Mouse (Mus musculus): ENCODE results near the gene Snx27. TPM values are rescaled to one million over a fixed set of nuclear protein-coding genes. Genes with fewer than 3 reads are reported as not detected.
A peak's percentile ranks its signal among the peaks of the same experiment; 100 is the strongest.

Snx27 gene
- total RNA-seq, 2 experiments from 2014 or later = 23.8 to 25.1 TPM

DNA sequence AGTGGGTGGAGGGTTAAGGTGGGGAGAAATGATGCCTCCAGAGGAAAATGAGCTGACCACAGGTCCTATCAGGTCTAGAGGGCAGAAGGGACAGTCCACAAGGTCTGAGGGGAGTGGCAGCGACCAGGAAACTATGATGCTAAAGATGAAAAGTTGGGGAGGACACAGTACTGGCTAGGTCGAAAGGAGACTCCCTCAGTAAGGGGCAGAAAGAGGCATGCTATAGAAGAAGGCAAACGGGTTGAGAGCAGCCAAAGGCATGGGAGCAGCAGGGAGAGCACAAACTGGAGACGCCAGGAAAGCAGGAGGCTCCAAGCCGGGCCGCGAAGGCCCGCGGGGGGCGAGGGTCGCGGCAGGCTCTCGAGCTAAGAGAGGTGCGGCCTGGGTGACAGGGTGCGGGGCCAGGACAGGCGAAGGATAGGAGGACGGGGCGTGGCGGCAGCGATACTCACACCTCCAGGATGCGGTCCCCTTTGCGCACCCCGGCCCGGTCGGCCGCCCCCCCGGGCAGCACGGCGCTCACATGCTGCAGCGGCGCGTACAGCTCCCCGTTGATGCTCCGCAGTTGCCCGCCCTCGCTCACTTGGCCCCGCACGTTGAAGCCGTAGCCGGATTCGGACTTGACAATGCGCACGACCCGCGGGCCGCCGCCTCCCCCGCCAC is 592 bp downstream of the Snx27 start:
- DNase-seq = no peak
- intact Hi-C loops (cut with DNase I; ENCODE audit: low total_unique reads) = no loop called here

- no peak for DNase-seq
- intact Hi-C loops (cut with DNase I; ENCODE audit: low total_unique reads) = no loop called here
Measured at GRCm38 (mm10) chr3:94581138-94581780, 1.3 kb downstream of the Snx27 start.

DNA sequence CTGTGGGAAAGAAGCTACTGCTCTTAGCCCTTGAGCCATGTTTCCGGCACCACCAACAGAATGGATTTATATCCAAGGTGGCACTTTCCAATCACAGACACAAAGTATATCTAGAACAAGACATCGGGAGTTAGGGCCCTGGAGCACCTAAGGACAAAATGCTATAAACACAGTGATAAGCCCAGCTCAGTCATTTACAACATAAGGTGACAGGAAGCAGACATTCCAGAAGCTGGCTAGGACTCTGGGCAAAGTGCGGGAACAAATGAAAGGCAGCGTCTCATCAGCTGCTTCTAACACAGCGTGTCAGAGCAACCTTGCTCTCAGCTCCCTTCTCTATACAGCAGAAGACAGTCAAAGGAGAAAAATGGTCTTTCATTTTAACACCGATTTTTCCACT is 8.0 kb downstream of the Snx27 start:
- intact Hi-C loops (cut with DNase I; ENCODE audit: low total_unique reads) = no loop called here
- DNase-seq = no peak

DNA sequence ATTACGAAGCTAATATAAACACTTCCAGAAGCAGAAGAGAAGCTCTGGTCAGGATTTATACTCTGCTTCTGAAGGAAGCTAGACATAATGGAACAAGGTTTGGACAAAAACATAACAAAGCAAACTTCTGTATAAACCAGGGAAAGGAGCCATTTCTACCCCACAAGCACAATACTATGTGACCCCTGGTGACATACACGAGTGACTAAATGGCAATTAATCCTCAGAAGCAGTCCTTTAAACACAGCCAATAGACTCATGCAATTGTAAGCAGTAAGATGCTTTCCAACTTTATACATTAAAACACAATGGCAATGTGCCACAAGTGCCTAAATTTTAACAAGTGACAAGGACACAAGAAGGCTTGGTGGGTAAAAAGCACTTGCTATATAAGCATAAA is 15.3 kb downstream of the Snx27 start:
- DNase-seq = no peak
- intact Hi-C loops (cut with DNase I; ENCODE audit: low total_unique reads) = no loop called here

DNA sequence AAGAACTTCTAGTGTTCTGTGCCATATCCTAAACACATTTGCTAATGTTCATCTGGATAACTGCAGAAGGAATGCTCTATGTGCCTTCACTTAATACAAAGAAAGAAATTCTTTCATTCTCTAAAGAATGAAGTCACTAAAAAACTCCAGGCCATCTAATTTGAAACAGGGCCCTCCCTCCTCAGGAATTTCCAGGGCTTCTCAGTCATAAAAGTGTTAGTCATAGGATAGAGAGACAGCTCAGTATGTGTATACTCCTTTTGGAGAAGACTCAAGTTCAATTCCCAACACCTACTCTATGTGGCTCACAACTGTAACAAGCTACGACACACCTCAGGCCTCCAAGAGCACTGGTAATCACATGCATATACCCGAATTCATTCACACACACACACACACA is 17.0 kb downstream of the Snx27 start:
- intact Hi-C loops (cut with DNase I; ENCODE audit: low total_unique reads) = no loop called here
- no peak for DNase-seq

DNA sequence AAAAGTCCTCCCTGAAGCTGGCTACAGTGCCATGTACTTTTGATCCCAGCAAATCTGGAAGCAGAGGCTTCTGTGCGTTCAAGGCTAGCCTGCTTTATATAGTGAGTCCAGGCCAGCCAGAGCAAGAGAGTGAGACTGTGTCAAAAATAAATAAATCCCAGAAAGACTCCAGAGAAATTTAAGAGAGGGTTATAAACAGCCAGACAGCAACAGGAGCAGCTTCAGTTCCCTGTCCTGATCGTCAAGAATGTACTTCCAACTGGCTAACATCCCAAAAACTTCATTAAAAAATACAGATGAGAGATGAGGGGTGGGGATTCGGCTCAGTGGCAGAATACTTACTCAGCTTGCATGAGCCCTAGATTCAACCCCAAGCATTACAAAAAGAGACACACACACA is 17.4 kb downstream of the Snx27 start:
- intact Hi-C loops (cut with DNase I; ENCODE audit: low total_unique reads) = no loop called here
- DNase-seq = no peak

DNA sequence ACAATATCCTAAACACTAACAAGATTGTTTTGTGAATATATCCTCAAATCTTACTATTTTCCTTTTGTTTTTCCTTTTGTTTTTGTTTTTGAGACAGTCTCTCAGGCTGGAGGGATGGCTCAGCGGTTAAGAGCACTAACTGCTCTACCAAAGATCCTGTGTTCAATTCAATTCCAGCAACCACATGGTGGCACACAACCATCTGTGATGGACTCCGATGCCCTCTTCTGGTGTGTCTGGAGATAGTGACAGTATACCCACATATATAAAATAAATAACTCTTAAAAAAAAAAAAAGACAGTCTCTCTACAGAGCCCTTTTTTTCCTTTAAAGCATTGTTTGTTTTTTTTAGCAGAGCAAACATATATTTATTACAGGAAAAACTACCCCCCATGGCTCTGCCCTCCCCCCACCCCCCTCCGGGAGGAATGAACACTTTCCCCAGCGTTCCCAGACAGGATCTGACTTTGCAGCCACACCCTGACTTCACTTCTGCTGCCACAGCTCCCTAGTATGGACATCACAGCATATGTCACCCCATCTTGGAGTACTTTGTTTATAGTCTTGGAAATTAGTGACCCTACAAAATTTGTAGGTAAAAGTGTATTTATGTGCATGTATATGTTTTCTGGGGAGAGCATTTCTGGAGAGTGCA is 18.0 kb downstream of the Snx27 start:
- no peak for DNase-seq
- intact Hi-C loops (cut with DNase I; ENCODE audit: low total_unique reads) = no loop called here

DNA sequence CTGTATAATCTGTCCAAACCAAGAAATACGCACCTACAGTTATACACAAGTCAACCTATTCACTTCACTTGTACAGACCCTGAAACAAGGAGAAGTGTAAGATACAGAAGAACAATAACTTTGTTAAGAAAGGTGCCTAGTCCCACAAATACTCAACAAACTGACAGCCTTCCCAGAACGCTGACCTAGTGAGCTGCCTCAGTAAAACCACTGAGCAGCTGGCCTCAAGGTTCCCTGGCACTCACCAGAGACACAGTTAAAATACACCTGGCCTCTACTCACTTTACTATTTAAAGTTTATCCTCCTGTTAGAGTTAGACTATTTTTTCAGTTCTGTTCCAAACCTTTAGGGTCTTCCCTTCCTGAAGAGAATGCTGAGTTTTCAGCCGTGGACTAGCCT is 19.4 kb downstream of the Snx27 start:
- intact Hi-C loops (cut with DNase I; ENCODE audit: low total_unique reads) = no loop called here
- DNase-seq = no peak

DNA sequence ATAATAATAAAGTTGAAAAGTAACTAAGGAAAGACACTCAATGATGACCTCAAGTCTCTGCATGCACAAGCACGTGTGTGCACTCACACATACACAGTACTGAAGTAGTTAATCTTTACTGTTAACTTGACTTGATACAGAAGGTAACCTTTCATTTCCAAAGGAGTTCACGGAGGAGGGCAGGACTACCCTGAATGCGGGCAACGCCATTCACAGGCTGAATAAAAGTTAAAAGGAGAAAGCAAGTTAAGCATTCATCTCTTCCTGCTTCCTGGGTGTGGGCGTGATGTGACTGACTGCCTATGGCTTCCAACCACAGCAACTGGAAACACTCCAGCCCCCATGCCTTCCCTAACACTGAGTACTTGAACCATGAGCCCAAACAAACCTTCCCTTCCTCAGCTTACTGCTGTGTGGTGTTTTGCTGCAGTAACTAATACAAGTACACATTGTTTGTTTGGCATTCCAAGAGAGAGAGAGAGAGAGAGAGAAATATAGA is 22.5 kb downstream of the Snx27 start:
- intact Hi-C loops (cut with DNase I; ENCODE audit: low total_unique reads) = no loop called here
- no peak for DNase-seq

GRCm38 (mm10) chr3:94549041-94549440 is 33.5 kb downstream of the Snx27 start:
- DNase-seq = no peak
- intact Hi-C loops (cut with DNase I; ENCODE audit: low total_unique reads) = no loop called here

DNA sequence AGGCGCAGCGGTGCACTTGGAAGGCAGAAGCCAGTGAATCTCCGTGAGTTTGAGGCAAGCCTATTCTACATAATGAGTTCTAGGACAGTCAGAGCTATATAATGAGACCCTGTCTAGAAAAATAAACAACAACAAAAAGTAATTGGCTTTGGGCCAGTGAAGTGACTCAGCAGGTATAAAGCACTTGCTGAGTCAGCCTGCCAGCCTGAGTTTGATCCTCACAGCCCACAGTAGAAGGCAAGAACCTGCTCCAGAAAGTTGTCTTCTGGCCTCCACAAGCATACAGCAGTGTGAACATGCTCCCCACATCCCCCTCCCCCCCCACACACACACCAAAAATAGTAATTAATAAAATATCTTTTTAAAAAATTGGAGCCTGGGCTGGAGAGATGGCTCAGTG is 45.3 kb downstream of the Snx27 start:
- DNase-seq = no peak
- intact Hi-C loops (cut with DNase I; ENCODE audit: low total_unique reads) = loop anchor here (10.0 kb wide), 1 partner anchor 68 kb away; no protein-coding TSS in a partner anchor

DNA sequence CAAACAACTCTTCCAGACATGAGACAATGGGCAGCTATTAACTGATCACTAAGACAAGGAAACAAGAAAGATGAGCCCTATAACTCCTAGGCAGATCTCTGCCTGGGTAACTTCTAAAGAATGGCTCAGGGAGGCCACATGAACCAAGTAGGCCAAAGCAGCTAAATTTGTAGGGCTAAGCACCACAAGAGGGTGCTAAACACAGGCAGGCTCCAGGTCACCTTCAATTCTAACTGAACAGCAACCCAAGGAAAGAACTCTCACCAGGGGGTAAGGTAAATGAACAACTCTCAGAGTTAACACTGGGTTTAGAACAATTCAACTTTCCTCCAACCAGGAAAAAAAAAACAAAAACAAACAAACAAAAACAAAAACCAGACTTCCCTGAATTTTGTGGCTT is 48.5 kb downstream of the Snx27 start:
- peak; percentile 28 for DNase-seq
- intact Hi-C loops (cut with DNase I; ENCODE audit: low total_unique reads) = loop anchor here (10.0 kb wide), 1 partner anchor 71 kb away; no protein-coding TSS in a partner anchor

DNA sequence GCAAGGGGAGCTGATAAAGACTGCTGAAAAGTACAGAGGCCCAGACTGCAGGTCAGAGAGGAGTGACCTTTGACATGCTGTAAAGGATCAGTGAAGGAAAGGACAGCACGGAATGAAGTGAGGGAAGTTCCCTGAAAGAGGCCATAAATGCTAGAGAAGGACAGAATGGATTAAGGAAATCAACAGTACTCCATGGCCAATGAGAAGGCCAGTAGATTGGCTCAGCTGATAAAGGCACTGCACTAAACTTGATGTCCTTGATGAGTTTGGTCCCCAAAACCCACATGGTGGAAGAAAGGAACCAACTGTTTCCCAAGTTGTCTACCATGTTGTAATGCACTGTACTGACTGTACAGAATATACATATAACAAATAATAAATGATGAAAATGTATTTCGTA is 55.8 kb downstream of the Snx27 start:
- intact Hi-C loops (cut with DNase I; ENCODE audit: low total_unique reads) = no loop called here

DNA sequence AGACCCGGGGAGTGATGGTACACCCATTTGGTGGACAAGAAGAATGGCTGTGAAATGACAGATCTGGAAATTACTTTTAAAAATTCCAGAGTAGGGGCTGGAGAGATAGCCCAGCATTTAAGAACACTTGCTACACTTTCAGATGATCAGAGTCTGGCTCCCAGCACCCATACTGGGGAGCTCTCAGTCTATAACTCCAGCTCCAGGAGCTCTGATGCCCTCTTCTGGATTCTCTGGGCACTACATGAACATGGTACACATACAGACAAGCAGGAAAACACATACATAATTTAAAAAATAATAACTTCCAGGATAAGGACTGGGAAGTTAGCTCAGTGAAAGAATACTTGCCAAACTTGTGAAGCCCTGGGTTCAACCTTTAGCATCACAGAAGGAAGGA is 75.9 kb downstream of the Snx27 start:
- intact Hi-C loops (cut with DNase I; ENCODE audit: low total_unique reads) = no loop called here
- DNase-seq = no peak

More for the DNA sequence above, 55.8 kb downstream of the Snx27 start:
- DNase-seq = no peak

DNA sequence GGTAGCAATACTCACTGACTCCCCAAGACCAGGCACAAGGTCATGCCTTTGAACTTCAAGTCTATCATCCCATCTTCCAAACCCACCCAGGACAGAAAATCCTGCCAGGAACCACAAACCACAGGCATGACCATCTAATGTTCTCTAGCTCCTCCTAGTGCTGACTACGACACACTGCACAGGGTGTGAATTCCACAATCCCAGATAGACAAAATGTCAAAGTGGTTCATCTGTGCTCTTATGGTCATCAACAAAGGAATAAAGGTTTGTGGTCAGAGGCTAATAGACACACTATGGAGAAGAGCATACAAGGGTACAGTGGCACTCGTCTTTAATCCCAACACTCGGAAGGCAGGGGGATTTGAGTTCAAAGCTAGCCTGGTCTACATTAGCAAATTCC is 80.3 kb downstream of the Snx27 start:
- no peak for DNase-seq
- intact Hi-C loops (cut with DNase I; ENCODE audit: low total_unique reads) = loop anchor here (2.0 kb wide), 1 partner anchor 47 kb away; no protein-coding TSS in a partner anchor

DNA sequence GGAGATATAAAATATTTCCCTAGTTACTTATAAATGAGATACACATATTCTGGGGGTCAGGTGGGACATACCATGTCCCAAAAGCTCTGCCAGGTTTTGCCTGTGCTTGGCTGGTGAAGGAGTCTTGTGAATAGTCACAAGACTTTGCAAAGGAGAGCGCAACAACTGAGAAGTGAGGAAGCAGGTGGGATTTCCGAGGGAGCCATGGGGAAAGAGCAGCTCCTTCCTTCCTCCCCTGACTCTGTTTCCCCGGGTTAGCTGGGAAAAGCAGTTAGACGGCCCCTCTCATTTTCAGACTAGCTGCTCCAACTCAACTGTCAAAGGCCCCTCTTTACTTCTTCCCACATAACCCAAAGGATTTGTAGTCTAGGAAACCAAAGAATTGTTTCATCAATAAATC is 85.4 kb downstream of the Snx27 start:
- no peak for DNase-seq
- intact Hi-C loops (cut with DNase I; ENCODE audit: low total_unique reads) = no loop called here

- intact Hi-C loops (cut with DNase I; ENCODE audit: low total_unique reads) = no loop called here
- DNase-seq = no peak
Measured at GRCm38 (mm10) chr3:94487581-94487980, 94.9 kb downstream of the Snx27 start.

DNA sequence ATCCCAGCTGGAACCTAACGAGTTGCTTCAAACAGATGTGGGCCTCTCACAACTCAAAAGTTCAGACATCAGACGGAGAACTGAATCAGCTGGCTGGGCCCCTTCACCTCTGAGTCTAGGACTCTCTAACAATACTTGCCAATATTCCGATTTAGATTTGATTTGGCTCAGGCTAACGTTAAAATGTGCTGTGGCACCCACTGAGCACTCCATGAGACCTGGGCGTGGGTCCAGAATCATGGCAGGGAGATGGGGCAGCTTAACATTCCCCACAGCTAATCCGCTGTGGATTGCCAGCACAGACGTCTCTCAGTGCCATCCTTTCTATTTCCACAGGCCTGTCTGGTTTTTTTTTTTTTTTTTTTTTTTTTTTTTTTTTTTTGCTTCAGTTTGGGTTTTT is 96.6 kb downstream of the Snx27 start:
- DNase-seq = no peak
- intact Hi-C loops (cut with DNase I; ENCODE audit: low total_unique reads) = no loop called here

DNA sequence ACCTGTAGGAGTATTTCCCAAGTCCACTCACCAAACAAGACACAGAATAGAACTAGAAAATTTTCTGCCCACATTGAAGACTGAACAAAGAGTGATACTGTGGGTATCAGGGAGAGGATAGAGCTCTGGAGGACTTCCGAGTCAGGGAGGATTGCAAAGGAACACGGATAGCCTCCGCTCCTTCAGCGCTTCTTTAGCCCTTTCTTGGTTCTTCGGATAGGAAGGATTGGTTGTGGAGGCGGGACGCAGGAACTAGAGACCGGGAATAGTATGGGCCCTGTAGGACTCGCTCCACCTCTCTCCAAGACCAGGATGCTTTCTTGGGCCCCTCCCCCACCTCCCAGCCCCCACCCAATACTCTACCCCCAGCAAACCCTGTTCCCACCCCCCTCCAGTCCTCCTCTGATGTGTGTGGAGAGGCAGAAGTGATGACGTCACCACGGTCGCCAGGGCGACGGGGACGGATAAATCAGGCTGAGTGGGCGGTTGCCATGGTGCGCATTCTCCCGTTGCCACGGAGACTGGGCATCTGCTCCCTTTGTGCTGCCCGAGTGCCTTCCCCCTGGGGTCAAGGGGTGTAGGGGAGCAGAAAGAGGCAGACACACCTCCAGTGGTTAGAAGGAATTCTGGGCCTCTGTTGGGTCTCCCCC is 98.6 kb downstream of the Snx27 start:
- intact Hi-C loops (cut with DNase I; ENCODE audit: low total_unique reads) = no loop called here
- no peak for DNase-seq

DNA sequence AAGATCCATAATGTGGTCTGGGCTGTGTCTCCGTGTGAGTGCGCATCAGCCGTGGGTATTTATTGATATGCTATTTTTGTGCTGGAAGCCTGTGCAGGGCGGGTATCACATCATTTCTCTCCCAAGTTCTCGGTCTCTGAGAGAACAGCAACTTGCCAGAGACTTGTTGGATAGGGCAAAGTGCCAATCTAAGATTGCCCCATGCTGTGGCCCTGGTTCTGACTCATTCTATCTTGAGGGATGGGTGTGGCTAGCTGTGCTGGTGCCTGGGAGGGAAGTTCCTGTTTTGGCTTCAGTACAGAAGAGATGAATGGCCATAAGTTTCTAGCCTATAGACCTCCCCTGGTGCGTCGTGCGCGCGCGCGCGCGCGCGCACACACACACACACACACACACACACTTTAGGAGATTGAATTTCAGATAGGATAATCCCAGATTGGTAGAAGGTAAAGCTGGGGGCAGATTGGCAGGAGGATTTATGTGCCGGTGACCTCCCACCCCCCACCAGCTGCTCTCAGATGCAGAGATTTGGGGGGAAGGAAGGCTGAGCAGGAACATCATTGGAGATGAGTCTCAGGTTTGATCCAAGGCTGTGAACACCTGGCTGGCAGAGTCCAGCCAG is 99.6 kb downstream of the Snx27 start:
- intact Hi-C loops (cut with DNase I; ENCODE audit: low total_unique reads) = no loop called here
- no peak for DNase-seq

Data from gastrocnemius, postnatal 14 days (tissue).